Mouse (Mus musculus) ovary, postnatal 10 days (tissue): ENCODE results near the gene Hpcal1.

Experiments
- DNase-seq: peaks from one replicate; pipeline ENCODE4 v3.0.0; 2022; ENCODE audit warnings: low spot score

Gene Hpcal1

GRCm38 (mm10) chr12:17686116-17686515 is 4.5 kb upstream of the Hpcal1 start:
- DNase-seq, result no peak

GRCm38 (mm10) chr12:17688913-17689312 is 1.7 kb upstream of the Hpcal1 start:
- DNase-seq, result no peak

DNA sequence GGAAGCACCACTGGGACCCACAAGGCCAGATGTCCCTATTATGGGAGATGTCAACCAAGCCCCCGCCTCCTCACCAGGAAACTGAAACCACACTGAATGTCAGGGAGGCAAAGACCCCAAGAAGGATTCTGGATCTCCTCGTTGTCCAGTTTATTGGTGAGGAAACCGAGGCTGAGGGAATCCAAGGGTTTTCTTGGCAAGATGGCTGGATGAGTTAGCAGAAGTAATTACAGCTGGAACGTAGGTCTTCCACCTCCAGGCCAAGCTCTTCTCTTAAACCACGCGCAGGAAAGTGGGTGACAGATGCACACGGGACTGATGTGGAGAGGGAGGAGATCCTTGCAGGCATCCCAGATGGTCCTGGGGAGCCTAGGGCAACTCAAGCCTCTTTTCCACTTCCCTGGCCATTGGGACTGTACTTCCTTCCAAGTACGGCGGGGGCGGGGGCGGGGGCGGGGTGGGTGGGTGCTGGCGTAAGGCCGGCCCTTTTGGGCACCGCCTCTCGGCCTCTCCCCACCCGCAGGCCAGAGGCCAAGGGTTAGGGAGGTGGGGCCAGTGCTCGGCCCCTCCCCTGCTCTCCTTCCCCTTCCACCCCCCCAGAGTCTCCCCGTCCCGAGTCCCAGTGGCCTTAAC is 609 bp upstream of the Hpcal1 start:
- DNase-seq, result no peak

DNA sequence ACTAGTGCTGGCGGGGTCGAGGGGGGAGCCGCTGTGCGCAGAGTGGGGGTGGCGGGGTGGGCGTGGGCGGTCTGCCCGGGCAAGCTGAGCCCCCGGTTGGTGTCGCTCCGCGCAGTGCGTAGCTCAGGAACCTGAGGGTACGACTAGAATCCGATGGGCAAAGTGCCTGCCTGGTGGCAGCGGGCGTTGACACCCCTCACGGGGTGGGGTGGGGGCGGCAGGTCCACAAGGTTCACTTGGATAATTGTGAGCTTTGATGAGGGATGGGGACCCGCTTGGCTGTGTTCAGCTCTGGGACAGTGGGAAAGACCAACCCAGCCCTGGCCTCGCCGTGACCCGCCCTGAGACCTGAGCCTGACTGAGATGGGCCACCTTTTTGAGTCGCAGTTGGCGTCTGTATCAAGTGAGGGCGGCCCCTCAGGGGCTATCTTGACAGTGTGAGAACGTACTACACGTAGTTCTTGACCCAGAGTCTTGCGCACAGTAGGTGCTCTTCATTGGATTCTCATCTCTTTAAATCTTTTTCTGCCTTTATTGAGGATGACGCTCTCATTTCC is 742 bp downstream of the Hpcal1 start:
- no peak for DNase-seq

DNA sequence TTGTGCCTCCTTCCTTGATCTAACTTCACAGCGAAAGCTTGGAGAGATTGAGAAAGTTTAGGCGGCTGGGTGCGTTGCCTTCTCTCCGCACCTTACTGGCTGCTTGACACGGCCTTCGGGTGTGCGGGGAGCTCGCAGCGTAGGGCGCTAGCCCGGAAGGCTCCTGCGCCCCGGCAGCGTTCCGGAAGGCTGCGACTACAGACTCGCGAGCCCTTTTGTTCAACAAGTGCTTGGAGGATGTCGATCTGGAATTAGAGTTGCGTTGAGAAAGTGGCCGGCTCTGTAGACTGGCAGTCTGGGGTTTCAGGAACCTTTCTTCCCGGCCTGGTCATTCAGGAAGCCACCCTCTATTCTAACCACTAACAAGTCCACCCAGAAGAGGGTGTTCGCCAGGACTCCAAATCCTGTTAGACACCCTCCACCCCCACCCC is 1.2 kb downstream of the Hpcal1 start:
- DNase-seq, result no peak

- no peak for DNase-seq
Observed at GRCm38 (mm10) chr12:17692356-17692755, 1.7 kb downstream of the Hpcal1 start.

DNA sequence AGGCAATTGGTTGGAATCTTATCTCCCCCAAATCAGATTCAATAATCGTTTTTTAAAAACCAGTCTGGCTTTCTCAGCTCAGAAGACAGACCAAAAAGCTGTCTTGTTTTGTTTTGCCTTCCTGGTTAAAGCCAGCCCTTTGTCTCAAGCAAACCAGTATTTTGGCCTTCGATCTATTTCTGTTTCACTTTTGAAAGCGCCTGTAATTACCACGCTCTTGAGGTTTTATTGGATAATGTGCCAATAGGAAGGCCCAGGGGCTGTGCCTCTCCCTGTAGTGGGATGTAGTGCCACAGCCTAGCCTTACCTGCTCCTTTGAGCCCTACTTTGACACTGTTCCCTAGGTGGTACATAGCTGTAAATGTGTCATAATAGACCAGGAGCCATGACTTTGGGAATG is 2.3 kb downstream of the Hpcal1 start:
- no peak for DNase-seq

DNA sequence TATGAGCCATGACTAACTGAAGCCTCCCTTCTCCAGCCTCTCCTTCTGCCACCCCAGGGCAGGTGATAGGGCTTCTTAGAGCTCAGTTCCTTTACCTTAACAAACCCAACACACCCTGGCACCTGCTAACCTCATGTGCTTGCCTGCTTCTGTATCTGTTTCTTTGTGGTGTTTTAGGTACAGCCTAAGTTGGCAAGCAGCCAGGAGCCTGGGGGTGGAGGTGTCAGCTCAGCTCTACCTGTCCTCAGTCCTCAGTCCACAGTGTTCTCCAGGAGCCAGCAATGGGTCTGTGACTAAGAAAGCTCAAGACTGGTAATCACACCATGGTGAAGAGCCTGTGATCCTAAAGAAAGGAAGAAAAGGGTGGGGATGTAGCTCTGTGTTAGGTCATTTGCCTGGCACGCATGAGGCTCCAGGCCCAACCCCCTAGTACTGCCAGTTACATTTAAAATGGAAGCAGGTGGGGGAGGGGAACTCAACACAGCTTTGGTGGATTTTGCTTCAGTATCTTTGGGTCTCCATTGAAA is 4.0 kb downstream of the Hpcal1 start:
- no peak for DNase-seq

DNA sequence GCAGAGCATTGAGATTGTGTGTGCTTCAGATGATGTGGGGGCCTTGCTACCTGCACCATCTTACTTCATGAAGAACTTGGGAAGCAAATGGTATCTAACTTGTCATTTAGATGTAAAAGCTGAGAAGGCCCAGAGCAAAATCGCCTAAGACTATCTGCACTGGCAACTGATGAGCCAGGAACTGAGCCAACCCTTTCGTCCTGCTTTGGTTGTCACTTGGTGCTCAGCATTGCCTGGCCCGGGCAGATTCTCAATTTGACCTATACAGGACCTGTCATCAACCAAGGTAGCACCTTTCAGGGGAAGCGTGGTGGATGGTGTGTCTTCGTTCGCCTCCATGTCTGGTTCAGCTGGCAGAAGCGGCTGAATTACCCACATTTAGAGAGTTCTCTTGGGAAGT is 5.7 kb downstream of the Hpcal1 start:
- DNase-seq, result no peak

- DNase-seq, result no peak
Observed at GRCm38 (mm10) chr12:17698934-17699333, 8.3 kb downstream of the Hpcal1 start.

DNA sequence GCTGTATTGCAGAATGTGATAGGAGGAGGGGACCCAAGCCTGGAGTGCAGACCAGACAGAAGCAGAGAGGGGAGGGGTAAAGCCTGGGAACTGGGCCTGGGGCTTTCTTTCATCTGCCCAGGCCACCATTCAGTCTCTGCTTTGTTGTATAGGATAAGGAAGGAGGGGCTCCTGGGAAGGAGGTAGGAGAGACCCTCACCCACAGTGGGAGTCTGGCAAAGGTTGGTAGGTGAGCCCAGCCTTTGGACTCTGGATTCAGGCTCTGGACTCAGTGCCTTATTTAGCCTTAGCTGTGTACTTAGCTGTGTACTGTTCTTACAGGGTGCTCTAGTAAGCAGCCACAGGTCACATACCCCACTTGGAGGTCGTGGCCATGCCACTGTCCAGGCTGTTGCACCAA is 8.8 kb downstream of the Hpcal1 start:
- DNase-seq, result no peak

GRCm38 (mm10) chr12:17701131-17701720 is 10.6 kb downstream of the Hpcal1 start:
- DNase-seq, result no peak

DNA sequence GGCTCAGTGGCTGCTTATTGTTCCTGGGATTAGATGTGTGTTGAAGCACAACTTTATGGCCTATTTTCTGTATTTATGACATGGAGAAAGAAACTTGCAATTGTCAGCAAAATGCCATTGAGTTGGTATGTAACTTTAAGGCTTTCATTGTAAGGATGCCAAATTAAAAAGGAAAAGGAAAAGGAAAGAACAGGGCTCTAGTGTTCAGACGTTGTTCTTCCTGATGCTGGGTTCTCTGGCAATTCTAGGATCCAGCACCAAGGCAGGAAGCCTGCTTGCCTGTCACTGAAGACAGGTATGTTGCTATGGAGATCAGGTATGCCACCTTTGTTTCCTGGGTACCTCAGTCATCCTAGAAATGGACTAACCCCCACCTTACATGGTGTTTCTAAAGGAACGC is 11.1 kb downstream of the Hpcal1 start:
- no peak for DNase-seq

DNA sequence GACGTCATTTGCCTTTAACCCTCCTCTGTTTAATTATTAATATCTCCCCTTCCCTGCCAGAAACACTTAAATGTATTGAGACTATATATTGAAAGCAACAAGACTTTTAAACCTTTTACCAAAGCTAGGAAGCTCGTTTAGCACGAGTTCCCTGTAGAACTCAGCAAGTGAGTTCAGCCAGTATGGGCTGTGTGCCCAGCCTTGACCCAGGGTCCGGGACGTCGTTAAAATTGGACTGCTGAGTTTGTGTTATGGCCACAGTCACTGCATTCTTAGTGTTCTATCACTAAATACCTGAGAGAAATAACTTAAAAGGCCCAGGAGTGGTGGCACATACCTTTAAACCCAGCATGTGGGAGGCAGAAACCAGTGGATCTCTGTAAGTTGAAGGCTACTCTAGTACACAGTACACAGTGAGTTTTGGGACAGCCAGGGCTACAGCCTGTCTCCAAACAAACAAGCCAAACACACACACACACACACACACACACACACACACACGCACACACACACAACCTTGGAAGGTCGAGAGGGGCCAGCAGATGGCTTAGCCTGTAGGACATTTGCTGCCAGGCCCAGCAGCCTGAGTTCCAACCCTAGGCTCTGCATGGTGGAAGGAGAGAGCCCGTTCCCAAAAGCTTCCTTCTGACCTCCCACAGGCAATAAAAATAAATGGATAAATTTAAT is 11.7 kb downstream of the Hpcal1 start:
- DNase-seq, result no peak

DNA sequence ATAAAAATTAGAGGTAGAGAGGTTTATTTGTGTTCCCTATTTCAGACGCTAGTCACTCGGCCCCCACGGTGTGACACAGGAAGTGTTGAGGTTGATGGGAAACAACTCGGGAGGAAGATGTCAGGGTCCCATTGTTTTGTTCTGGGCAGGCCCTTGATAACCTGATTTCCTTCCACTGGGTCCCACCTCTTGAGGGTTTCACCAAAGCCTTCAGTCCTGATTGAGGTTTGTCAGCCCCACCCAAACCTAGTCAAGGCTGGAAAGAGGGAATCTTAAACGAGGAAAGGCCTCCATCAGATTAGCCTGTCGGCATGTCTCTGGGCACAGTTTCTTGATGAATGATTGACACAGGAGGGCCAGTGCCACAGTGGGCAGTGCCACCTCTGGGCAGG is 12.3 kb downstream of the Hpcal1 start:
- DNase-seq, result no peak

GRCm38 (mm10) chr12:17703866-17704265 is 13.2 kb downstream of the Hpcal1 start:
- no peak for DNase-seq

DNA sequence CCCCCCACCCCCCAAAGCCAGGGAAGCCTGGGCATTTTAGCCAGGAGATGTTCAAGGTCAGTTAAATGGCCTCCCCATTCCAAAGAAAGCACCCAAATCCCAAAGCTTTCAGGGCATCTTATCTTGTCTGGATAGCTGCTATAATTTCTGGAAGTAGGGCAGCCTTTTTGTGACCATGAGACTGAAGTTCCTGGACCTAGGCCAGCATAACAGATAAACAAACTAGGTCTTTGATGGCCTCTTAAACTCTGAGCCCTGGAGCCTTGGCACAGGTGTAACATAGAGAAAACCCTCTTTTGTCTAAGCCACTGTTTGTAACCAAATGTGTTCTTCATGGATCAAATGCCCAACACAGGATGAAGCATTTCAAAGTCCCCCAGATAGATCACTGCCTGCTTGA is 16.8 kb downstream of the Hpcal1 start:
- no peak for DNase-seq

GRCm38 (mm10) chr12:17709451-17709850 is 18.8 kb downstream of the Hpcal1 start:
- DNase-seq, result no peak

DNA sequence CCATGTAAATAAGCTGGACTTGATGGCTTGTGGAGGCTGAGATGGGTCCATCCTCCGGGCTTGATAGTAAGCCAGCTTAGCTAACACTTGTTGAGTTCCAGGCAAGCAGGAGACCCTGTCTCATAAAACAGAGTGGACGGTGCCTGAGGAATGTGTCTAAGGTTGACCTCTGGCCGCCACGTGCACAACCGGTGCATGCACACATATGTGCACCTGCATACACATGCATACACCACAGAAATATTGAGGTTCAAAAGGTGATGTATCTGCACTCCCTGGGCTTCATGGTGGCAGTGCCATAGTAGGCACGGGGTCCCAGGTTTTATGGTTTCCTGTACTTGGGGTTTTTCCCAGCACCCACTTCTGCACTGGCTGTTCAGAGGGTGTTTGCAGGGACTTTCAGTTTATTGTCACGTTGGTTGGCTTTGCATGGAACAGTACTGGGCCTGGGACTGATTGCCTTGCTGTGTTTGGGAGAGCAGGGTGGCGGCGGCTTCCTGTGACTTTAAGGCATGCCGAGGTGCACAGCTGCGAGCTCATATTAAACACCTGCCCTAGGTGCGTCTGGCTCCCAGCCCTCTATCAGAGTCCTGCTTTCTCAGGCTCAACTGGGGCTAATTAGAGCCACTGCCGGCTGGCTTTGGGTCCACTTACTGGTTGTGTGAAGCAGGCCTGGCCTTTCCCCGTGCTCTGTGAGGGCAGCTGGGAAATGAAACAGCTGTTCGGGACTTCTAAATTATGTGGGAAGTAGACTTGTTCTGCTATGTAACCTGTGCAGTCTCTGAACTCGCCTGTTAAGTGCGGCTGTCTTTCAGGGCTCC is 19.5 kb downstream of the Hpcal1 start:
- no peak for DNase-seq

DNA sequence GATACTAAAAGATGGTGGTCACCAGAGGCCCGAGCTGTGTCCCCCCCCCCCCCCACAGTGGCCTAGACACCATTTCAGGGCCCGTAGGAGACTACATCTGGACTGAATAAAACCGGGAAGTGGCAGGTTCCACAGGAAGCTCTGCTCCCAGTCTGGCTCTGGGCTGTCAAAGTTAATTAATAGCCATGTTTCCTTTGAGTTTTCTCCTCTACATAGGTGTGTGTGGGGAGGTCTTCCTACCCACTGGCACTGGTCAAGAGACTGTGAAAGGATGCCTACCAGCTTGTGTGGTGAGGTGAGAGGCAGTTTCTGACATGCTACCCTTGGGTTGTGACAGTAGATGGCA is 20.1 kb downstream of the Hpcal1 start:
- DNase-seq, result no peak

- no peak for DNase-seq
Observed at GRCm38 (mm10) chr12:17711731-17712388, 21.2 kb downstream of the Hpcal1 start.

- DNase-seq, result no peak
Observed at GRCm38 (mm10) chr12:17712571-17712970, 21.9 kb downstream of the Hpcal1 start.
